Mouse (Mus musculus) myocyte (in vitro differentiated cells): ENCODE data around the gene Jmjd7. TPM values are rescaled to one million over a fixed set of nuclear protein-coding genes. Genes with fewer than 3 reads are reported as not detected.
A peak's percentile ranks its signal among the peaks of the same experiment; 100 is the strongest.

Source experiments
- H3K27me3 ChIP-seq: one replicate; pipeline ENCODE4 v1.6.1; 2011; ENCODE audit not compliant: control insufficient read depth, insufficient read depth, insufficient read length
- H3K36me3 ChIP-seq: one replicate; pipeline ENCODE4 v1.6.1; 2011; ENCODE audit not compliant: control insufficient read depth, insufficient read depth
- H3K4me2 ChIP-seq: one replicate; pipeline ENCODE4 v1.6.1; 2011; ENCODE audit warnings: low read depth, control low read depth
- H3K4me3 ChIP-seq: one replicate; pipeline ENCODE4 v1.5.1; 2011; ENCODE audit warnings: mild to moderate bottlenecking, control low read depth, moderate library complexity
- H3K79me2 ChIP-seq: one replicate; pipeline ENCODE4 v1.6.1; 2011; ENCODE audit not compliant: control insufficient read depth, insufficient read depth
- H3ac ChIP-seq: one replicate; pipeline ENCODE4 v1.6.1; 2011; ENCODE audit not compliant: control insufficient read depth, insufficient read length
- CEBPB ChIP-seq: IDR thresholded peaks from 2 replicates; pipeline ENCODE4 v1.6.1; 2011; ENCODE audit warnings: mild to moderate bottlenecking, moderate library complexity; ENCODE audit not compliant: poor library complexity, insufficient read depth, severe bottlenecking
- E2F4 ChIP-seq: IDR thresholded peaks from one replicate; pipeline ENCODE4 v1.6.1; 2011; ENCODE audit warnings: mild to moderate bottlenecking, control low read depth, moderate library complexity; ENCODE audit not compliant: insufficient read depth
- MAX ChIP-seq: IDR thresholded peaks from one replicate; pipeline ENCODE4 v1.6.1; 2011; ENCODE audit warnings: low read depth, mild to moderate bottlenecking, control low read depth
- MYOD1 ChIP-seq, 3 experiments: IDR thresholded peaks; one replicate each; pipeline ENCODE4 v1.6.1; 2011; ENCODE audit warnings: control low read depth in 2 of 3, low read depth in 2 of 3, mild to moderate bottlenecking in 2 of 3, moderate library complexity in 1 of 3; ENCODE audit not compliant: insufficient read length in 2 of 3, control insufficient read depth in 1 of 3
- MYOG ChIP-seq, 3 experiments: IDR thresholded peaks; one replicate each; pipeline ENCODE4 v1.6.1; 2011; ENCODE audit warnings: control low read depth in 2 of 3, low read depth in 2 of 3, mild to moderate bottlenecking in 2 of 3; ENCODE audit not compliant: insufficient read length in 2 of 3, control insufficient read depth in 1 of 3, insufficient read depth in 1 of 3
- POLR2A ChIP-seq: IDR thresholded peaks from one replicate; pipeline ENCODE4 v1.6.1; 2011; ENCODE audit warnings: low read depth, mild to moderate bottlenecking, control low read depth, moderate library complexity; ENCODE audit not compliant: insufficient read length
- POLR2AphosphoS2 ChIP-seq: IDR thresholded peaks from one replicate; pipeline ENCODE4 v1.6.1; 2011; ENCODE audit warnings: low read depth, control low read depth; ENCODE audit not compliant: insufficient read length
- REST ChIP-seq: IDR thresholded peaks from one replicate; pipeline ENCODE4 v1.6.1; 2011; ENCODE audit warnings: mild to moderate bottlenecking, control low read depth, moderate library complexity; ENCODE audit not compliant: insufficient read depth, insufficient read length
- SRF ChIP-seq: IDR thresholded peaks from one replicate; pipeline ENCODE4 v1.6.1; 2011; ENCODE audit warnings: low read depth; ENCODE audit not compliant: control insufficient read depth, insufficient read length
- TCF12 ChIP-seq: IDR thresholded peaks from one replicate; pipeline ENCODE4 v1.6.1; 2011; ENCODE audit warnings: mild to moderate bottlenecking, control low read depth; ENCODE audit not compliant: poor library complexity, insufficient read depth, severe bottlenecking
- TCF3 ChIP-seq: IDR thresholded peaks from one replicate; pipeline ENCODE4 v1.6.1; 2011; ENCODE audit warnings: low read depth, control low read depth; ENCODE audit not compliant: insufficient read length
- USF1 ChIP-seq: IDR thresholded peaks from one replicate; pipeline ENCODE4 v1.6.1; 2011; ENCODE audit warnings: low read depth, mild to moderate bottlenecking, control low read depth, moderate library complexity
- polyA plus RNA-seq: library from polyadenylated mRNA; unstranded; fragments of >200 nt; fragmentation: generic; extraction: Trizol; gene quantifications from one replicate; pipeline ENCODE4 v1.2.1, GENCODE M21; 2012; ENCODE audit warnings: missing spikeins

The Jmjd7 gene
- polyA plus RNA-seq, 1 experiment, result 10.7 TPM

GRCm38 (mm10) chr2:119987441-119987840 is 39.8 kb upstream of the Jmjd7 start:
- no peaks in the 10 kb centered on the region for H3K79me2 ChIP-seq
- H3K4me2 ChIP-seq, result no peak overlapping the region
- H3K4me3 ChIP-seq, result no peak overlapping the region
- TF ChIP-seq MYOG (IDR thresholded peaks at IDR 0.05; ENCODE audit: control insufficient read depth in 1 of 3, insufficient read depth in 1 of 3, insufficient read length in 2 of 3, low read depth in 2 of 3), result no peak
- no peak for TF ChIP-seq CEBPB
- no peak for TF ChIP-seq TCF3
- no peak for TF ChIP-seq MAX
- TF ChIP-seq TCF12, result no peak
- TF ChIP-seq POLR2A, result no peak
- TF ChIP-seq USF1, result no peak
- no peak for TF ChIP-seq MYOD1 (IDR thresholded peaks at IDR 0.05; ENCODE audit: control insufficient read depth in 1 of 3, insufficient read length in 2 of 3, low read depth in 2 of 3)
- no peak for TF ChIP-seq SRF
- no peak for TF ChIP-seq E2F4
- TF ChIP-seq REST, result no peak
- TF ChIP-seq POLR2AphosphoS2, result no peak
- no peaks in the 10 kb centered on the region for H3K27me3 ChIP-seq
- no peak overlapping the region for H3ac ChIP-seq
- H3K36me3 ChIP-seq, result peaks cover 3% of the 10 kb centered on the region

- Histone ChIP-seq H3ac (no peak overlapping the region), H3K4me3 (no peak overlapping the region), H3K4me2 (no peak overlapping the region), H3K27me3 (no peaks in the 10 kb centered on the region), H3K36me3 (peaks cover 3% of the 10 kb centered on the region), H3K79me2 (no peaks in the 10 kb centered on the region)
- TF ChIP-seq USF1 (no peak), REST (no peak), POLR2AphosphoS2 (no peak), MYOG (IDR thresholded peaks at IDR 0.05; ENCODE audit: control insufficient read depth in 1 of 3, insufficient read depth in 1 of 3, insufficient read length in 2 of 3, low read depth in 2 of 3) (no peak), TCF3 (no peak), POLR2A (no peak), TCF12 (no peak), CEBPB (no peak), MYOD1 (IDR thresholded peaks at IDR 0.05; ENCODE audit: control insufficient read depth in 1 of 3, insufficient read length in 2 of 3, low read depth in 2 of 3) (no peak), SRF (no peak), E2F4 (no peak), MAX (no peak)
These were observed 38.3 kb upstream of the Jmjd7 start for GRCm38 (mm10) chr2:119988952-119989351.

DNA sequence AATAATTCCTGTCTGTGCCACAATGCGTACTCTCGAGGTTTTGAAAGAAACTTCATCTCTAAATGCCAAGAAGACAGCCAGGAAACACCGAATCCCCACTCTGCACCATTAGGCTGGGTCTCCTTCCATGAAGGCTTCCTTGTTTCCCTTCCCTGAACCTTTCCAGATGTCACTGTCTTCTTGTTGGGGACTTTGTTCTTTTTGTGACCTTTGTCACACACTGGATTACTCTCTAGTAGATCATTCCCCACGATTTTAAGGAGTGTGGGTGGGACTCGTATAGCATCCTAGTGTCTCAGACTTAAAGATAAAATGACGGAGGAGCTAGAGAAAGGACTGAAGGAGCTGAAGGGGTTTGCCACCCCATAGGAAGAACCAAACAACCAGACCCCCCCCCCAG is 36.4 kb upstream of the Jmjd7 start:
- Histone ChIP-seq H3K4me3 (no peak overlapping the region), H3ac (no peak overlapping the region), H3K27me3 (no peaks in the 10 kb centered on the region), H3K36me3 (peaks cover 3% of the 10 kb centered on the region), H3K4me2 (no peak overlapping the region), H3K79me2 (no peaks in the 10 kb centered on the region)
- TF ChIP-seq MYOG (IDR thresholded peaks at IDR 0.05; ENCODE audit: control insufficient read depth in 1 of 3, insufficient read depth in 1 of 3, insufficient read length in 2 of 3, low read depth in 2 of 3), result no peak
- TF ChIP-seq POLR2A, result no peak
- no peak for TF ChIP-seq SRF
- no peak for TF ChIP-seq MYOD1 (IDR thresholded peaks at IDR 0.05; ENCODE audit: control insufficient read depth in 1 of 3, insufficient read length in 2 of 3, low read depth in 2 of 3)
- TF ChIP-seq POLR2AphosphoS2, result no peak
- no peak for TF ChIP-seq USF1
- TF ChIP-seq E2F4, result no peak
- no peak for TF ChIP-seq TCF12
- TF ChIP-seq TCF3, result no peak
- no peak for TF ChIP-seq REST
- TF ChIP-seq CEBPB, result no peak
- TF ChIP-seq MAX, result no peak

- Histone ChIP-seq H3K36me3 (peaks cover 3% of the 10 kb centered on the region), H3K79me2 (no peaks in the 10 kb centered on the region), H3K27me3 (no peaks in the 10 kb centered on the region), H3K4me2 (no peak overlapping the region), H3ac (no peak overlapping the region), H3K4me3 (no peak overlapping the region)
- TF ChIP-seq CEBPB (no peak), MAX (no peak), REST (no peak), MYOD1 (IDR thresholded peaks at IDR 0.05; ENCODE audit: control insufficient read depth in 1 of 3, insufficient read length in 2 of 3, low read depth in 2 of 3) (peak; percentile 30 to 76 (median 38)), MYOG (IDR thresholded peaks at IDR 0.05; ENCODE audit: control insufficient read depth in 1 of 3, insufficient read depth in 1 of 3, insufficient read length in 2 of 3, low read depth in 2 of 3) (peak in 1 of 3 experiments; percentile 26), TCF12 (no peak), USF1 (no peak), POLR2AphosphoS2 (no peak), TCF3 (no peak), POLR2A (no peak)
These were observed 34.9 kb upstream of the Jmjd7 start for GRCm38 (mm10) chr2:119992349-119992748.

DNA sequence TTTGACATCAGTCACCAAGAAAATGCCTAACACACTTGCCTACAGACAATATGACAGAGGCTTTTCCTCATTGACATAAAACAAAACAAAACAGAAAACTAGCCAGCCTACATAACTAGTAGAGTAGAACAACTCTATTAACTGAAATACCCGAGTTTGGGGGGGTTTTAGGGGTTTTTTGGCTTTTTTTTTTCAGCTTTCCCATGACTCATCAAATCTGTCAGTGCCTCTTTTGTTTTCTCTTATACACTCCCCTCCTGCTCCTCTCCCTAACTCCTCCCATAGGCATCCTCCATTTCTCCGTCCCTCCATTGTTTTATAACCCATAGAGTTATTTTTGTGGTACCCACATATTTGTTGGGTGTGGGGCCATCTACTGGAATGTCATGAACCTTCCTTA is 33.8 kb upstream of the Jmjd7 start:
- Histone ChIP-seq H3K79me2 (no peaks in the 10 kb centered on the region), H3K36me3 (peaks cover 3% of the 10 kb centered on the region), H3K27me3 (no peaks in the 10 kb centered on the region), H3K4me3 (no peak overlapping the region), H3K4me2 (no peak overlapping the region), H3ac (no peak overlapping the region)
- TF ChIP-seq POLR2AphosphoS2 (no peak), MYOD1 (IDR thresholded peaks at IDR 0.05; ENCODE audit: control insufficient read depth in 1 of 3, insufficient read length in 2 of 3, low read depth in 2 of 3) (no peak), TCF12 (no peak), E2F4 (no peak), CEBPB (no peak), TCF3 (no peak), MAX (no peak), MYOG (IDR thresholded peaks at IDR 0.05; ENCODE audit: control insufficient read depth in 1 of 3, insufficient read depth in 1 of 3, insufficient read length in 2 of 3, low read depth in 2 of 3) (no peak), SRF (no peak), POLR2A (no peak)
